Mouse (Mus musculus): Measurements from ENCODE around the gene Atraid.
"Not testable (repeated sequence)": the region's sequence is repeated elsewhere in the genome, so short reads cannot be mapped to it uniquely, and the experiment has no call there.

The Atraid gene

DNA sequence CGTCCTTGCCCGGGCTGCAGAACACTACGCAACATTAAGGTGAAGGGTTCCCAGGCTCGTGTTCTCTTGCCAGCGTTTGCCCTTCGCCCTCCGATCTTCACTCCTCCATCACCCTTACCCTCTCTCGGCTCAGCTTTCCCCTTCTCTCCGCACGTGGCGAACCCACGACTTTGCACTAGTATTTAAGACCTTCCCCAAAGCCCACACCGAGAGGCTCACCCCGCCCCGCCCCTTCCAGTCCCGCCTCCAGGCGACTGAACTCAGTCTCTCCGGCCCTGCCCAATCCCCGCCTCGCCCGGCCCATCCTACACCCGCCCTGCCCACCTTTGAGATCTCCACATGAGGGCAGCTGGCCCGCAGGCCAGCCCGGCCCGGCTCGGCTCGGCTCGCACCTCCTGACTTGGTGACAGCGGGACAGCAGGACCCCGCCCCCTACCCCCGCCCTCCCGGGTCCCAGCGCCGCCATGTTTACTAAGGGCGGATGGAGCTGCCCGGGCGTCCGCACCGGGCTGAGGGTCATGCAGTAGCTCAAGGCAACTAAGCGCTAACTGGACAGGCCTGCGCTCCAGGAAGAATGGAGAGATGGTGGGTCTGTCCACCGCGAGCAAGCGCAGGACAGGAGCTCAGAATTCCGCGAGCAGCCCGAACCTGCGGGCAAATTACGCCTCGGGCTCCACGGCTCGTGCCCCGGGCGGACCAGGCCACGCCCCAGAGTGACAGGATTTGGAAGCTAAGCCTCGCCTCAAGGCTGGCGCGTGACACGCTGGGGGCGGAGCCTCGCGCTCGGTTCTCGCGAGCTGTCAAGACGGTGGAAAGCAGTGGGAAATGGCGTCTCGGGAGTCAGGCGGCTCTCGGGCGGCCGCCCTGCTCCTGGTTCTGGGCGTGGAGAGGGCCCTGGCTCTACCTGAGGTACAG lies at the start of gene Atraid:
Gene Atraid, plus strand, starts transcription at position 465 of the 915 bp plus-strand sequence.
- DNase-seq (ENCODE audit: low read depth, low spot score) = peak; percentile 99

GRCm38 (mm10) chr5:30999324-30999723 lies 48.8 kb upstream of the Atraid start:
- DNase-seq (ENCODE audit: low read depth, low spot score) = no peak

- DNase-seq (ENCODE audit: low read depth, low spot score) = no peak
Measured at GRCm38 (mm10) chr5:31000122-31000521, 48.0 kb upstream of the Atraid start.

- no peak for DNase-seq (ENCODE audit: low read depth, low spot score)
Measured at GRCm38 (mm10) chr5:31000993-31001392, 47.1 kb upstream of the Atraid start.

- DNase-seq (ENCODE audit: low read depth, low spot score) = no peak
Measured at GRCm38 (mm10) chr5:31001560-31001959, 46.6 kb upstream of the Atraid start.

GRCm38 (mm10) chr5:31004184-31004583 lies 43.9 kb upstream of the Atraid start:
- peak; percentile 84 for DNase-seq (ENCODE audit: low read depth, low spot score)

GRCm38 (mm10) chr5:31012737-31013136 lies 35.4 kb upstream of the Atraid start:
- DNase-seq (ENCODE audit: low read depth, low spot score) = peak; percentile 55

DNA sequence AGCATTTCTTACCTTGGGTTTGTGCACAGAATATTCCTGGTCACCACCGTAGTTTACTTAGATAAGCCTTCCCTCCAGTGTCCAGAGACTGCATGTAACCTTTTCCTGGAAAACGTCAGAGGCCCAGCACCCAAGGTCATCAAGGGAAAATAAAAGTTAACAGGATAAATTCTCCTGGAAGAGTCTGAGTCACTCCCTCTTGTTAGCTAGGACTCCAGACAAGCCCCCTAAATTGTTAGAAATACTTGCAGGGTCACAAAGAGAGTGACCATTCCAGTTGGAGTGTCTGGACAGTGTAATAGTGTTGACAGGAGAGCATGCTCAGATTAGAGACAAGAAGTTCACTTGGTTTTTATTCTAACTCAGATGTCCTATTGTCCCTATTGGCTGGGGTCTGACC lies 32.2 kb upstream of the Atraid start:
- no peak for DNase-seq (ENCODE audit: low read depth, low spot score)

GRCm38 (mm10) chr5:31021790-31022189 lies 26.3 kb upstream of the Atraid start:
- DNase-seq (ENCODE audit: low read depth, low spot score) = not testable (repeated sequence)

GRCm38 (mm10) chr5:31022690-31023089 lies 25.4 kb upstream of the Atraid start:
- DNase-seq (ENCODE audit: low read depth, low spot score) = no peak

DNA sequence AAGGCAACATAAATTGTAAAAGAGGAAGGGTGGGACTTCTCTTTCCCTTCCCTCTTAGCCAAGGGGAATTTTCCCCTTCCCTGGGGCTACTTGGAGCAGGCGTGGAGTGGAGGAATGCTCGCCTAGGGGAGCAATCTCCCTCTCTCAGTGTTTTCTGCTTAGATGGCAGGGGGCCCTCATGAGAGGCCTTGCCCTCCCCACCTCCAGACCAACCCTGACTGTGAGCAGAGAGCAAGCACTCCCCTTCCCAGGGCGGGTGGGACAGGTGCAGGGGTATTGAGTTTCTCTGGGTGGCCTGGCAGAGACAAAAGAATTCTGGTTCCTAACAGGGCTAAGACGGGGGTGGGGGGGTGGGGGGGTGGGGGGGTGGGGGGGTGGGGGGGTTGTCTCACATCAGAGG lies 24.9 kb upstream of the Atraid start:
- DNase-seq (ENCODE audit: low read depth, low spot score) = no peak

GRCm38 (mm10) chr5:31024641-31025040 lies 23.5 kb upstream of the Atraid start:
- DNase-seq (ENCODE audit: low read depth, low spot score) = no peak

- no peak for DNase-seq (ENCODE audit: low read depth, low spot score)
Measured at GRCm38 (mm10) chr5:31030926-31031325, 17.2 kb upstream of the Atraid start.

DNA sequence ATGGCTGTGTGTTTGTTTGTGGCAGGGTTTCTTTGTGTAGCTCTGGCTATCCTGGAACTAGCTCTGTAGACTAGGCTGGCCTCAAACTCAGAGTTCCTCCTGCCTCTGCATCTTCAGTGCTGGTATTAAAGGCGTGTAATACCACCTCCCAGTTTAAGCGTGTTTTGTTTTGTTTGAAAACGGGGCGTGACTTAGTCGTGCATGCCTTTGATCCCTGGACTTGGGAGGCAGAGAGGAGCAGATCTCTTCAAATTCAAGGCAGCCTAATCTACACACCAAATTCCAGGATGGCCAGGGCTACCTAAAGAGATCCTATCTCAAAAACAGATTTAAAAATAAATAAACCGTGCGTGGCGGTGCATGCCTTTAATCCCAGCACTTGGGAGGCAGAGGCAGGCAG lies 16.6 kb upstream of the Atraid start:
- DNase-seq (ENCODE audit: low read depth, low spot score) = no peak

DNA sequence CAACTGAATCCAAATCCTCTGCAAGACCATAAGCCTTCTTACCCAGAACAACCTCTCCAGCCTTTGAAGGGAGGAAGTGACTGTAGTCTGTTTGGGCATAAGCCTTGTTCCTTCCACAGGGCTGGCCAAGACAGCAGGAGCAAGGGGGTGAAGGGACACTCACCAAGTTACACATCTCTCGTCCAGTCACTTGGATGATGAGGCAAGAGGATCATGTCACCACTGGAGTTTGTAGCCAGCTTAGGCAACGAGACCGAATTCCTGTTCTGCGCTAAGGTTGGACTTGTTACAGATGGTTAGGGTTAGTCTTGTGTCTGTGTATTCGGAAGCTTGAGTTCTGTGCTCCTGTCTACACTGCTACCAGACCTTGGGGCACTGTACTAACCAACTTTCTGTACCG lies 13.4 kb upstream of the Atraid start:
- DNase-seq (ENCODE audit: low read depth, low spot score) = no peak

GRCm38 (mm10) chr5:31036556-31036955 lies 11.6 kb upstream of the Atraid start:
- DNase-seq (ENCODE audit: low read depth, low spot score) = not testable (repeated sequence)

- no peak for DNase-seq (ENCODE audit: low read depth, low spot score)
Measured at GRCm38 (mm10) chr5:31038171-31038845, 9.8 kb upstream of the Atraid start.

DNA sequence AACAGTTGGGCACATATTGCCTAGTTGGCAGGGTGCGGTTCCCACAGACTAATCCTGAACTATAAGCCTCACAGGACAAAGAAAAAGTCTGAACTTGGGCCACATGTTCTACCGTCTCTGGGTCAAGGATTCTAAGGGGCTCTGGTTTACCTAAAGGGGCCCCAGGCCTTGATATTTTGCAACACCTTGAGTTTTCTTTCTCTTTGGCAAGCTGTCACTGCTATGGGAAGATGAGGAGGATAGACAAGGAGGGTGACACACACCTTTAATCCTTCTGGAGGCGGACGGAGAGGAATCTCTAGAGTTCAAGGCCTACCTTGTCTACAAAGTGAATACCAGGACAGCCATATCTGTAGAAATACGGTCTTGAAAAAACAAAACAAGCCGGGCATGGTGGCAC lies 1.7 kb upstream of the Atraid start:
- no peak for DNase-seq (ENCODE audit: low read depth, low spot score)

- DNase-seq (ENCODE audit: low read depth, low spot score) = no peak
Measured at GRCm38 (mm10) chr5:31047074-31047473, 1.0 kb upstream of the Atraid start.

GRCm38 (mm10) chr5:31048763-31049641 lies 890 bp downstream of the Atraid start, which contains the start of gene Slc5a6:
Gene Slc5a6, minus strand, starts transcription at chr5:31048924.
- DNase-seq (ENCODE audit: low read depth, low spot score) = peak; percentile 78

DNA sequence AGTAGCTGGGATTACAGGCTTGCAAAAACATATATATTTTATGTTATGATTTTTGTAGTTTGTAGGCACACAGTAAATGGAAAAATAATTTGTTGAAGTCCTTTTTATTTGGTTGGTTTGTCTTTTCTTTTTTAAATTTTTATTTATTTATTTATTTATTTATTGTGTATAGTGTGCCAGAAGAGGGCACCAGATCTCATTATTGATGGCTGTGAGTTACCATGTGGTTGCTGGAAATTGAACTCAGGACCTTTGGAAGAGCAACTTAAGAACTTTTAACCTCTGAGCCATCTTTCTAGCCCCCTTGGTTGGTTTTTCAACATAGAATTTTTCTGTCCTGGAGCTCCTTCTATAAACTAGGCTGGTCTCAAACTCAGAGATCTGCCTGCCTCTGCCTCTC lies 2.3 kb downstream of the Atraid start:
- DNase-seq (ENCODE audit: low read depth, low spot score) = peak; percentile 27

DNA sequence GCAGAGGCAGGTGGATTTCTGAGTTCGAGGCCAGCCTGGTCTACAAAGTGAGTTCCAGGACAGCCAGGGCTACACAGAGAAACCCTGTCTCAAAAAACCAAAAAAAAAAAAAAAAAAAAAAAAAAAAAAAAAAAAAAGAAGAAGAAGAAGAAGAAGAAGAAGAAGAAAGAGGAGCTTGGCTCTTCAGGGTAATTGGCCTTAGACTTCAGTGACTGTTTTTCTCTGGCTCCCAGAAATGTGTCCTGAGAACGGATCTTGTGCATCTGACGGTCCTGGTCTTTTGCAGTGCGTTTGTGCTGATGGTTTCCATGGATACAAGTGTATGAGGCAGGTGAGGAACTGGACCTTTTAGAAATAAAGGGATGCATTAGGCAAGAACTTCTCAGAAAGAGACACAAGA lies 5.6 kb downstream of the Atraid start:
- not testable (repeated sequence) for DNase-seq (ENCODE audit: low read depth, low spot score)

All from CD4-positive helper T cell, adult 2 months (primary cell).